Mouse (Mus musculus): ENCODE results near the gene Scube1.

DNA sequence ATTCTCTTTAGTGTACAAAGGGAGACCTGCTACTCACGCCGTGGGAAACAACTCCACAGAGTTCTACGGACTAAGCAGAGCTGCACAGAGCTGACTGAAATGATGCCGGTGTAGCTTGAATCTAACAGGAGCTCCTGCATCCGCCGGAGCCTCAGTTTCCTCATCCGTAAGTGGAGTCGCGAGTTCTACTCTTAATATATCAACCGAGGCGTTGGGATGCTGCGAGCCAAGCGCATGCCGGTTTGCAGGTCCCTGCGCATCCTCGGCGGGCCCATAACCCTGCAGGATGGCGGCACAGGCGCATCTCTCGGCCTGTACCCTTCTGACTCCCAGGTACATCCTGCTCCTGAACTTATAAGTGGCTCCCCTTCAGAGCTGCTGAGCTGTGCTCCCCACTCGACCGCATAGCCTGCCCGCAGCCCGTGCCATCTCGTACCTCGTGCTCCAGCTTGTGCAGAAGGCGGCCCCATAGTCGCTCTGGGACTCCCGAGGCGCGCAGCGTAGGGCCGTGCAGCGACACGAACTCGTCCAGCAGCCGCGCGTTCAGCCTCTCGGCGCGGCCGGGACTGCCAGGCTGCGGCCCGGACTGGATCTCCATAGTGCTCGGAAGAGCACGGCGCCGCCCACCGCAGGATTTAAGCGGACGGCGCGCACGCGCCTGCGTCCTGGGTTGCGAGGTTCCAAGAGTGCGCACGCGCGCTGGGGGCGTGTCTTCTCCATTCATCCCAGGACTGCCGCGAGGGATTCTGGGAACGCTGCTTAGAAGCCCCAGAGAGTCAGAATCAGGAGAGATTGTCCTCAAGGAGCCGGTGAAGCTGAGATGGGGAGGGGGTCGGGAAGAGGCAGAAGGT is 130.1 kb downstream of the Scube1 start, which contains the start of gene Ttll12:
- TF ChIP-seq CTCF (IDR thresholded peaks at IDR 0.05; ENCODE audit: low read depth) (no peak), EP300 (IDR thresholded peaks at IDR 0.05; ENCODE audit: low read depth) (no peak)
